Mouse (Mus musculus): ENCODE results near the gene Ndst2. TPM values are rescaled to one million over a fixed set of nuclear protein-coding genes. Genes with fewer than 3 reads are reported as not detected.

Ndst2 gene
- total and polyA plus RNA-seq, 2 experiments: 10.8 to 33.2 TPM

- Histone ChIP-seq H3K79me2 (ENCODE audit: control insufficient read depth, insufficient read depth, low read length) (peaks cover 18% of the 10 kb centered on the region; the same call in 1 of the 2 replicates), H3K4me1 (ENCODE audit: control insufficient read depth, insufficient read depth, low read length) (peaks cover 5% of the 10 kb centered on the region), H3K27me3 (ENCODE audit: control insufficient read depth, insufficient read depth, low read length) (no peaks in the 10 kb centered on the region), H3K27ac (replicated peaks; ENCODE audit: insufficient read depth, low read depth, low read length) (peak within 1 kb of the TSS; percentile 88), H3K36me3 (ENCODE audit: control insufficient read depth, insufficient read depth, low read length) (peaks cover 15% of the 10 kb centered on the region; the same call in 1 of the 2 replicates), H3K9ac (ENCODE audit: low read depth, low read length) (peak within 1 kb of the TSS; percentile 94), H3K4me3 (ENCODE audit: insufficient read depth, low read depth, low read length) (peak within 1 kb of the TSS; percentile 82)
- under 1% methylated on average over 61 of the region's 61 CpGs for WGBS
- TF ChIP-seq CTCF (IDR thresholded peaks at IDR 0.05; ENCODE audit: low read depth, low read length): no peak
- peak; percentile 54; the same call in 1 of the 2 replicates for TF ChIP-seq POLR2A (IDR thresholded peaks at IDR 0.05; ENCODE audit: extremely low read depth, insufficient read depth, low read length)
- DNase-seq (ENCODE audit: extremely low read depth, low read depth, low spot score): peak; percentile 69
Measured at GRCm38 (mm10) chr14:20702741-20703381, 31.5 kb downstream of the Ndst2 start, which contains the start of gene Chchd1. TSS of gene Chchd1 (plus strand) at chr14:20703006.

GRCm38 (mm10) chr14:20702096-20702740, 32.1 kb downstream of the Ndst2 start:
- peak; percentile 29 for DNase-seq (ENCODE audit: extremely low read depth, low read depth, low spot score)
- Histone ChIP-seq H3K27me3 (ENCODE audit: control insufficient read depth, insufficient read depth, low read length) (no peaks in the 10 kb centered on the region), H3K4me1 (ENCODE audit: control insufficient read depth, insufficient read depth, low read length) (peaks cover 5% of the 10 kb centered on the region), H3K27ac (replicated peaks; ENCODE audit: insufficient read depth, low read depth, low read length) (peak overlapping the region; percentile 88), H3K79me2 (ENCODE audit: control insufficient read depth, insufficient read depth, low read length) (peaks cover 14% of the 10 kb centered on the region; the same call in 1 of the 2 replicates), H3K36me3 (ENCODE audit: control insufficient read depth, insufficient read depth, low read length) (peaks cover 15% of the 10 kb centered on the region; the same call in 1 of the 2 replicates), H3K9ac (ENCODE audit: low read depth, low read length) (peak overlapping the region; percentile 94), H3K4me3 (ENCODE audit: insufficient read depth, low read depth, low read length) (peak overlapping the region; percentile 82)
- WGBS: 8% methylated on average over 15 of the region's 15 CpGs
- TF ChIP-seq CTCF (IDR thresholded peaks at IDR 0.05; ENCODE audit: low read depth, low read length) (no peak), POLR2A (IDR thresholded peaks at IDR 0.05; ENCODE audit: extremely low read depth, insufficient read depth, low read length) (no peak)

GRCm38 (mm10) chr14:20701554-20701953, 32.8 kb downstream of the Ndst2 start:
- no peak overlapping the region for H3K4me3 ChIP-seq (ENCODE audit: insufficient read depth, low read depth, low read length)

GRCm38 (mm10) chr14:20700362-20700761, 34.0 kb downstream of the Ndst2 start:
- TF ChIP-seq POLR2A (IDR thresholded peaks at IDR 0.05; ENCODE audit: extremely low read depth, insufficient read depth, low read length) (no peak), CTCF (IDR thresholded peaks at IDR 0.05; ENCODE audit: low read depth, low read length) (no peak)
- Histone ChIP-seq H3K9ac (ENCODE audit: low read depth, low read length) (no peak overlapping the region), H3K27me3 (ENCODE audit: control insufficient read depth, insufficient read depth, low read length) (no peaks in the 10 kb centered on the region), H3K4me1 (ENCODE audit: control insufficient read depth, insufficient read depth, low read length) (peaks cover 5% of the 10 kb centered on the region), H3K4me3 (ENCODE audit: insufficient read depth, low read depth, low read length) (no peak overlapping the region), H3K79me2 (ENCODE audit: control insufficient read depth, insufficient read depth, low read length) (peaks cover 21% of the 10 kb centered on the region; the same call in 1 of the 2 replicates), H3K27ac (replicated peaks; ENCODE audit: insufficient read depth, low read depth, low read length) (no peak overlapping the region), H3K36me3 (ENCODE audit: control insufficient read depth, insufficient read depth, low read length) (peaks cover 17% of the 10 kb centered on the region; the same call in 1 of the 2 replicates)
- DNase-seq (ENCODE audit: extremely low read depth, low read depth, low spot score): no peak
- 82% methylated on average over 3 of the region's 3 CpGs for WGBS

More at GRCm38 (mm10) chr14:20701554-20701953, 32.8 kb downstream of the Ndst2 start:
- Histone ChIP-seq H3K79me2 (ENCODE audit: control insufficient read depth, insufficient read depth, low read length) (peaks cover 14% of the 10 kb centered on the region; the same call in 1 of the 2 replicates), H3K27me3 (ENCODE audit: control insufficient read depth, insufficient read depth, low read length) (no peaks in the 10 kb centered on the region), H3K4me1 (ENCODE audit: control insufficient read depth, insufficient read depth, low read length) (peaks cover 5% of the 10 kb centered on the region), H3K36me3 (ENCODE audit: control insufficient read depth, insufficient read depth, low read length) (peaks cover 15% of the 10 kb centered on the region; the same call in 1 of the 2 replicates), H3K9ac (ENCODE audit: low read depth, low read length) (no peak overlapping the region), H3K27ac (replicated peaks; ENCODE audit: insufficient read depth, low read depth, low read length) (no peak overlapping the region)
- 81% methylated on average over 8 of the region's 8 CpGs for WGBS
- no peak for TF ChIP-seq CTCF (IDR thresholded peaks at IDR 0.05; ENCODE audit: low read depth, low read length)
- no peak for TF ChIP-seq POLR2A (IDR thresholded peaks at IDR 0.05; ENCODE audit: extremely low read depth, insufficient read depth, low read length)
- no peak for DNase-seq (ENCODE audit: extremely low read depth, low read depth, low spot score)

GRCm38 (mm10) chr14:20698515-20698914, 35.8 kb downstream of the Ndst2 start:
- Histone ChIP-seq H3K27ac (replicated peaks; ENCODE audit: insufficient read depth, low read depth, low read length) (no peak overlapping the region), H3K27me3 (ENCODE audit: control insufficient read depth, insufficient read depth, low read length) (no peaks in the 10 kb centered on the region), H3K36me3 (ENCODE audit: control insufficient read depth, insufficient read depth, low read length) (peaks cover 22% of the 10 kb centered on the region; the same call in 1 of the 2 replicates), H3K79me2 (ENCODE audit: control insufficient read depth, insufficient read depth, low read length) (peaks cover 26% of the 10 kb centered on the region; the same call in 1 of the 2 replicates), H3K4me1 (ENCODE audit: control insufficient read depth, insufficient read depth, low read length) (peaks cover 5% of the 10 kb centered on the region), H3K9ac (ENCODE audit: low read depth, low read length) (no peak overlapping the region), H3K4me3 (ENCODE audit: insufficient read depth, low read depth, low read length) (no peak overlapping the region)
- 67% methylated on average over 2 of the region's 2 CpGs for WGBS
- no peak for TF ChIP-seq POLR2A (IDR thresholded peaks at IDR 0.05; ENCODE audit: extremely low read depth, insufficient read depth, low read length)
- TF ChIP-seq CTCF (IDR thresholded peaks at IDR 0.05; ENCODE audit: low read depth, low read length): no peak
- no peak for DNase-seq (ENCODE audit: extremely low read depth, low read depth, low spot score)
